Mouse (Mus musculus) midbrain, embryonic 11.5 days (tissue): ENCODE results near the gene Ciao2a. TPM values are rescaled to one million over a fixed set of nuclear protein-coding genes. Genes with fewer than 3 reads are reported as not detected.
A peak's percentile ranks its signal among the peaks of the same experiment; 100 is the strongest.

Experiments used
- ATAC-seq: fragments of 200-750 bp; cut with Nextera tagmentation; 2 replicates; pipeline ENCODE4 v1.8.0; 2017; ENCODE audit warnings: moderate TSS enrichment, moderate library complexity; ENCODE audit not compliant: low FRiP score
- DNase-seq: peaks from one replicate; pipeline ENCODE4 v3.0.0; 2015; ENCODE audit warnings: low spot score; ENCODE audit errors: missing footprints
- H3K27ac ChIP-seq: fragments of 300-500 bp; sonication (generic); 2 replicates; pipeline ENCODE4 v1.5.1; 2014; ENCODE audit warnings: low read depth, low read length
- H3K27me3 ChIP-seq: fragments of 300-500 bp; sonication (generic); 2 replicates; pipeline ENCODE4 v1.6.1; 2014; ENCODE audit warnings: mild to moderate bottlenecking, low read length, moderate library complexity, mixed read lengths; ENCODE audit not compliant: control insufficient read depth, insufficient read depth
- H3K36me3 ChIP-seq: fragments of 300-500 bp; sonication (generic); 2 replicates; pipeline ENCODE4 v1.6.1; 2014; ENCODE audit warnings: mild to moderate bottlenecking, low read length, moderate library complexity, mixed read lengths; ENCODE audit not compliant: control insufficient read depth, insufficient read depth
- H3K4me1 ChIP-seq: fragments of 300-500 bp; sonication (generic); 2 replicates; pipeline ENCODE4 v1.6.1; 2014; ENCODE audit warnings: low read length; ENCODE audit not compliant: control insufficient read depth, insufficient read depth
- H3K4me2 ChIP-seq: fragments of 300-500 bp; sonication (generic); 2 replicates; pipeline ENCODE4 v1.6.1; 2014; ENCODE audit warnings: mild to moderate bottlenecking, moderate library complexity
- H3K4me3 ChIP-seq: fragments of 300-500 bp; sonication (generic); 2 replicates; pipeline ENCODE4 v1.5.1; 2014; ENCODE audit warnings: low read depth, low read length
- H3K9ac ChIP-seq: fragments of 300-500 bp; sonication (generic); 2 replicates; pipeline ENCODE4 v1.6.1; 2014; ENCODE audit warnings: low read length
- H3K9me3 ChIP-seq: fragments of 300-500 bp; sonication (generic); 2 replicates; pipeline ENCODE4 v1.6.1; 2016; ENCODE audit warnings: low read length; ENCODE audit not compliant: control insufficient read depth
- WGBS: fragments of 180-500 bp; shearing (Covaris S2); extraction: QIAGEN DNeasy Blood & Tissue Kit; methylation state at CpG from one replicate; pipeline ENCODE4 v1.1.7; 2014; 5-methylcytosine and 5-hydroxymethylcytosine counted together
- polyA plus RNA-seq: library from polyadenylated mRNA; unstranded; fragments of >200 nt; fragmentation: Nextera tagmentation; extraction: Ambion mirVana; gene quantifications from 2 replicates; pipeline ENCODE4 v1.2.1, GENCODE M21; 2014

Gene Ciao2a
- polyA plus RNA-seq, 1 experiment from 2014 or later: 156 TPM

- H3K9ac ChIP-seq: no peak overlapping the region
- no peak overlapping the region for H3K4me2 ChIP-seq
- H3K36me3 ChIP-seq: no peaks in the 10 kb centered on the region
- H3K27ac ChIP-seq: no peak overlapping the region
- DNase-seq: no peak
- no peaks in the 10 kb centered on the region for H3K9me3 ChIP-seq
- H3K4me1 ChIP-seq: no peaks in the 10 kb centered on the region
- no peak for ATAC-seq
- no peaks in the 10 kb centered on the region for H3K27me3 ChIP-seq
- H3K4me3 ChIP-seq: no peak overlapping the region
Observed at GRCm38 (mm10) chr9:66146141-66146540, 19.7 kb downstream of the Ciao2a start.

- peak; percentile 31 for DNase-seq
- no peaks in the 10 kb centered on the region for H3K36me3 ChIP-seq
- H3K4me3 ChIP-seq: no peak overlapping the region
- 68% methylated on average over 9 of the region's 9 CpGs for WGBS
- ATAC-seq: no peak
- H3K4me1 ChIP-seq: no peaks in the 10 kb centered on the region
- H3K9me3 ChIP-seq: no peaks in the 10 kb centered on the region
- no peaks in the 10 kb centered on the region for H3K27me3 ChIP-seq
- no peak overlapping the region for H3K9ac ChIP-seq
- H3K4me2 ChIP-seq: no peak overlapping the region
- H3K27ac ChIP-seq: no peak overlapping the region
Observed at GRCm38 (mm10) chr9:66152011-66152410, 25.6 kb downstream of the Ciao2a start.

GRCm38 (mm10) chr9:66153594-66153993, 27.2 kb downstream of the Ciao2a start:
- no peak overlapping the region for H3K4me3 ChIP-seq
- peaks cover 5% of the 10 kb centered on the region for H3K27me3 ChIP-seq
- no peak overlapping the region for H3K9ac ChIP-seq
- H3K4me1 ChIP-seq: no peaks in the 10 kb centered on the region
- no peak for DNase-seq
- ATAC-seq: no peak
- no peak overlapping the region for H3K27ac ChIP-seq
- no peaks in the 10 kb centered on the region for H3K9me3 ChIP-seq
- WGBS: 86% methylated on average over 6 of the region's 6 CpGs
- no peaks in the 10 kb centered on the region for H3K36me3 ChIP-seq
- H3K4me2 ChIP-seq: no peak overlapping the region

DNA sequence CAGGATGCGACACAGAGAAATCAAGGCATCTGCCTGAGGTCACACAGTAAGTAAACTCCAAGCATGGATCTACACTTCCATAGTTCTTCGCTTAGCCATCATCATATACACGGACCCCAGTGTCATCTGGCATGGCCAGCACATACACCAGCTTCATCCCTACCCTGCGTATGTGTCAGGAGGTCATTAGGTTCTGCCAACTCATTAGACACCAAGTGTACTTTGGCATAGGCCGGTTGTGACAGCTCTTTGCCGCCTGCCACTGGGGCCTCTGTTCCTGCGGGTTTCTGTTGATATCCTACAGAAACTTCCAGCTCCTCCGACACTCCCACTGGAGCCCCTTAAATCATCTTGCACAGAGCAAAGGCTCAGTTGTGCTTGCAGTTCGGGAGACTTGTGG, 27.6 kb downstream of the Ciao2a start:
- H3K9ac ChIP-seq: no peak overlapping the region
- 95% methylated on average over 9 of the region's 9 CpGs for WGBS
- H3K9me3 ChIP-seq: no peaks in the 10 kb centered on the region
- peaks cover 7% of the 10 kb centered on the region for H3K27me3 ChIP-seq
- DNase-seq: no peak
- no peak for ATAC-seq
- H3K27ac ChIP-seq: no peak overlapping the region
- no peaks in the 10 kb centered on the region for H3K4me1 ChIP-seq
- H3K4me3 ChIP-seq: no peak overlapping the region
- H3K4me2 ChIP-seq: no peak overlapping the region
- H3K36me3 ChIP-seq: no peaks in the 10 kb centered on the region

- no peaks in the 10 kb centered on the region for H3K36me3 ChIP-seq
- ATAC-seq (no peak), DNase-seq (no peak)
- H3K9ac ChIP-seq: no peak overlapping the region
- peaks cover 7% of the 10 kb centered on the region for H3K27me3 ChIP-seq
- no peak overlapping the region for H3K27ac ChIP-seq
- H3K4me3 ChIP-seq: no peak overlapping the region
- WGBS: 77% methylated on average over 1 of the region's 1 CpGs
- H3K4me1 ChIP-seq: no peaks in the 10 kb centered on the region
- H3K9me3 ChIP-seq: no peaks in the 10 kb centered on the region
- H3K4me2 ChIP-seq: no peak overlapping the region
Observed at GRCm38 (mm10) chr9:66155534-66155933, 29.1 kb downstream of the Ciao2a start.

- DNase-seq (peak; percentile 97), ATAC-seq (peak; percentile 84)
- H3K4me2 ChIP-seq: peak within 1 kb of the TSS; percentile 52
- H3K4me1 ChIP-seq: no peaks in the 10 kb centered on the region
- no peak within 1 kb of the TSS for H3K27ac ChIP-seq
- WGBS: 2% methylated on average over 58 of the region's 58 CpGs
- peak within 1 kb of the TSS; percentile 35 for H3K4me3 ChIP-seq
- H3K9ac ChIP-seq: peak within 1 kb of the TSS; percentile 54
- H3K9me3 ChIP-seq: no peaks in the 10 kb centered on the region
- H3K27me3 ChIP-seq: peaks cover 7% of the 10 kb centered on the region
- no peaks in the 10 kb centered on the region for H3K36me3 ChIP-seq
Observed at GRCm38 (mm10) chr9:66157958-66158830, 31.8 kb downstream of the Ciao2a start, which contains the start of gene Dapk2. TSS of gene Dapk2 (plus strand) at chr9:66158223.

DNA sequence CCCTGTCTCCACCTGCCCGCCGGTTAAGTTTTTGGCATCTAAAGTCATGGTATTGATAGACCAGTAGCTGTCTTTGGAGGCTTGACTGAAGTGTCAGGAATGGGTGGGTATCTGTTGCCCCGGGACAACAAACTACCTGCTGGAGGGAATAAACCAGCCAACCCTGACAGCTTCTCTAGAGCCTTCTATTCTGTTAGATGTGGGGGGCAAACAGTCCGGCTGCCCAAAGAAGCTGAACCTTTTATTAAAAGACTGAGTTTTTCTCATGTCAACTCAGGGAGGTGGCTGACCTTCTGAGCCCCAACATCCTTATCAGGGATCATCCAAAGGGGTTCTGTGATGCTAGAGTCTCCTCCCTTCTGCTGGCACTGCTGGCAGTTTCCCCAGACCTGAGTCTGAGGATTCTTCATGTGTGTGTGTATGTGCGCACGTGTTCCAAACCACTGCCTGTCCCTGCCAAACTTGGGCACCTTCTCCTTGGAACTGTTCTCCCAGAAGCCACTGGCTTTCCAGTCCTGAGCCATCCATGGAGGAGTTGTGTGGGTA, 32.5 kb downstream of the Ciao2a start:
- peaks cover 7% of the 10 kb centered on the region for H3K27me3 ChIP-seq
- no peaks in the 10 kb centered on the region for H3K36me3 ChIP-seq
- H3K9ac ChIP-seq: no peak overlapping the region
- no peaks in the 10 kb centered on the region for H3K4me1 ChIP-seq
- H3K27ac ChIP-seq: no peak overlapping the region
- H3K9me3 ChIP-seq: no peaks in the 10 kb centered on the region
- DNase-seq (peak; percentile 70), ATAC-seq (no peak)
- H3K4me2 ChIP-seq: no peak overlapping the region
- H3K4me3 ChIP-seq: no peak overlapping the region
- WGBS: 87% methylated on average over 6 of the region's 6 CpGs

GRCm38 (mm10) chr9:66160155-66160554, 33.7 kb downstream of the Ciao2a start:
- no peaks in the 10 kb centered on the region for H3K36me3 ChIP-seq
- H3K4me1 ChIP-seq: peaks cover 3% of the 10 kb centered on the region; the same call in 1 of the 2 replicates
- H3K27ac ChIP-seq: no peak overlapping the region
- no peak overlapping the region for H3K4me2 ChIP-seq
- no peaks in the 10 kb centered on the region for H3K9me3 ChIP-seq
- peaks cover 7% of the 10 kb centered on the region for H3K27me3 ChIP-seq
- no peak overlapping the region for H3K4me3 ChIP-seq
- no peak for ATAC-seq
- no peak overlapping the region for H3K9ac ChIP-seq
- no peak for DNase-seq
- WGBS: 93% methylated on average over 2 of the region's 2 CpGs

GRCm38 (mm10) chr9:66162995-66163394, 36.6 kb downstream of the Ciao2a start:
- ATAC-seq: no peak
- H3K9me3 ChIP-seq: no peaks in the 10 kb centered on the region
- 90% methylated on average over 9 of the region's 9 CpGs for whole genome bisulfite sequencing

More at GRCm38 (mm10) chr9:66162995-66163394, 36.6 kb downstream of the Ciao2a start:
- Histone ChIP-seq H3K9ac (no peak overlapping the region), H3K27me3 (peaks cover 5% of the 10 kb centered on the region), H3K4me2 (no peak overlapping the region), H3K36me3 (no peaks in the 10 kb centered on the region), H3K4me1 (peaks cover 14% of the 10 kb centered on the region; the same call in 1 of the 2 replicates), H3K4me3 (no peak overlapping the region), H3K27ac (no peak overlapping the region)
- DNase-seq: no peak
